Mouse (Mus musculus): ENCODE measurements at regions not wholly inside any gene's neighbourhood (a gene's known extent, or its start where the extent isn't known, plus 50 kb on each side); places are given as distances from the start of the nearest gene placed in this dataset.

GRCm38 (mm10) chr5:91872816-91873215, 90.1 kb downstream of the Rchy1 start:
- TF ChIP-seq TCF12 (IDR thresholded peaks at IDR 0.05; ENCODE audit: insufficient read depth, poor library complexity, severe bottlenecking) (no peak), POLR2A (IDR thresholded peaks at IDR 0.05; ENCODE audit: insufficient read length, low read depth) (no peak), REST (IDR thresholded peaks at IDR 0.05; ENCODE audit: insufficient read depth, insufficient read length) (no peak), USF1 (IDR thresholded peaks at IDR 0.05; ENCODE audit: low read depth) (no peak), POLR2AphosphoS2 (IDR thresholded peaks at IDR 0.05; ENCODE audit: insufficient read length, low read depth) (no peak), MAX (IDR thresholded peaks at IDR 0.05; ENCODE audit: low read depth) (no peak), E2F4 (IDR thresholded peaks at IDR 0.05; ENCODE audit: insufficient read depth) (no peak)
